In the genomic region with DNA sequence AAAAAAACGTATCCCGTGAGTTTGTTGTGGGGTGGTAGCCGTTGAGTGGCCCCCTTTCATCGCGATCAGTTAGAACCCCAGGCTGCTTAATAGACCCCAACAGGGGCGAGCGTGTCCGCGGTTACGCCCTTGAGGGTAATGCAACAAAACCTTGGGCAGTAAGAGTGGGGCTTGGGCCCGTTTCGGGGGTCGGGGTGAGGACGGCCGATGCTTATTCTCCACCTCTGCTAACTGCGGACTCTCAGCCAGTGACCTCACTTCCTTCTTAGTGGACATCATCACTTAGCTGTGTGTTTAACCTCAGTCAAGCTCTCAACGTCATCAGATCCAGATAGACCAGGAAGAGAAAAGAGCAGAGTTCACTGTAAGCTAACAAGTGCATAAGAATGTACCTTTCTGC, we compare ENCODE assay signal across 8 mouse cellular contexts. TPM values are rescaled to one million over a fixed set of nuclear protein-coding genes. Genes with fewer than 3 reads are reported as not detected.
DNase-seq lines count a peak whose midpoint lies in the region; ATAC-seq and TF ChIP-seq lines count a peak whose summit lies in the region.

No protein-coding gene starts in this region.

- H3K4me3 ChIP-seq in kidney, adult 2 months (ENCODE audit: insufficient read depth, low read depth, low read length), result peak overlapping the region; percentile 86
- peak overlapping the region; percentile 94 for H3K4me3 ChIP-seq in hindbrain, embryonic 14.5 days (replicated peaks; ENCODE audit: low read length)
- H3K4me3 ChIP-seq in lung, postnatal 0 days (ENCODE audit: low read depth, low read length), result peak overlapping the region; percentile 99
- H3K4me3 ChIP-seq in stomach, embryonic 14.5 days (ENCODE audit: low read depth, low read length), result peak overlapping the region; percentile 96

- ATAC-seq in common myeloid progenitor, adult 5-6 weeks (replicated peaks; ENCODE audit: low read depth, poor library complexity, severe bottlenecking), result peak; percentile 37
- ATAC-seq in hindbrain, embryonic 14.5 days (ENCODE audit: low FRiP score), result no peak
- no peak; the same call in 1 of the 2 replicates for ATAC-seq in lung, postnatal 0 days
- no peak for ATAC-seq in stomach, embryonic 14.5 days (ENCODE audit: insufficient number of reproducible peaks, insufficient read depth, low FRiP score, low read depth)
- ATAC-seq in inflammation-experienced regulatory T-cells, adult 6 months, result no peak

- no peaks in the 10 kb centered on the region for H3K27me3 ChIP-seq in kidney, adult 2 months (replicated peaks; ENCODE audit: control insufficient read depth, insufficient read depth, low read length)
- no peaks in the 10 kb centered on the region for H3K27me3 ChIP-seq in hindbrain, embryonic 14.5 days (ENCODE audit: control insufficient read depth, insufficient read depth, low read length)
- H3K27me3 ChIP-seq in lung, postnatal 0 days (replicated peaks; ENCODE audit: insufficient read depth, low read length), result no peaks in the 10 kb centered on the region
- no peaks in the 10 kb centered on the region for H3K27me3 ChIP-seq in stomach, embryonic 14.5 days (ENCODE audit: control insufficient read depth, insufficient read depth, low read length)

- WGBS in kidney, adult 2 months, result under 1% methylated on average over 17 of the region's 17 CpGs
- 1% methylated on average over 17 of the region's 17 CpGs for WGBS in hindbrain, embryonic 14.5 days
- under 1% methylated on average over 17 of the region's 17 CpGs for WGBS in lung, postnatal 0 days
- WGBS in stomach, embryonic 14.5 days, result 1% methylated on average over 17 of the region's 17 CpGs

- TF ChIP-seq POLR2A in kidney, adult 2 months (IDR thresholded peaks at IDR 0.05; ENCODE audit: low read depth, low read length), result no peak

- H3K4me2 ChIP-seq in hindbrain, embryonic 14.5 days (replicated peaks), result peak overlapping the region; percentile 98
- peak overlapping the region; percentile 90 for H3K4me2 ChIP-seq in lung, postnatal 0 days (replicated peaks; ENCODE audit: low read depth, low read length)
- peak overlapping the region; percentile 80 for H3K4me2 ChIP-seq in stomach, embryonic 14.5 days (replicated peaks; ENCODE audit: low read depth, low read length)

- no peaks in the 10 kb centered on the region for H3K9me3 ChIP-seq in hindbrain, embryonic 14.5 days (ENCODE audit: control insufficient read depth, low read length)
- no peaks in the 10 kb centered on the region for H3K9me3 ChIP-seq in lung, postnatal 0 days (ENCODE audit: low read length)
- no peaks in the 10 kb centered on the region for H3K9me3 ChIP-seq in stomach, embryonic 14.5 days (ENCODE audit: control insufficient read depth, low read depth, low read length)

- DNase-seq in kidney, adult 2 months, result peak; percentile 33
- DNase-seq in kidney, adult 18-20 months, result no peak
- no peak for DNase-seq in hindbrain, embryonic 14.5 days (ENCODE audit: low spot score)
- peak; percentile 81 for DNase-seq in lung, postnatal 0 days (ENCODE audit: low spot score)
- no peak for DNase-seq in thymus, postnatal 14 days

- TF ChIP-seq EP300 in lung, postnatal 0 days (IDR thresholded peaks at IDR 0.05), result no peak

- H3K9ac ChIP-seq in hindbrain, embryonic 14.5 days, result peak overlapping the region; percentile 91
- H3K9ac ChIP-seq in lung, postnatal 0 days (replicated peaks; ENCODE audit: low read depth), result peak overlapping the region; percentile 83
- peak overlapping the region; percentile 92 for H3K9ac ChIP-seq in stomach, embryonic 14.5 days (replicated peaks; ENCODE audit: low read depth, low read length)

- H3K4me1 ChIP-seq in kidney, adult 2 months (ENCODE audit: control insufficient read depth, insufficient read depth, low read length), result peaks cover 10% of the 10 kb centered on the region; the same call in 1 of the 2 replicates
- H3K4me1 ChIP-seq in hindbrain, embryonic 14.5 days (replicated peaks; ENCODE audit: control insufficient read depth, insufficient read depth, low read length), result peaks cover 19% of the 10 kb centered on the region
- peaks cover 6% of the 10 kb centered on the region; the same call in 1 of the 2 replicates for H3K4me1 ChIP-seq in lung, postnatal 0 days (ENCODE audit: insufficient read depth, low read depth, low read length)
- peaks cover 12% of the 10 kb centered on the region for H3K4me1 ChIP-seq in stomach, embryonic 14.5 days (ENCODE audit: control insufficient read depth, insufficient read depth, low read length)

- no peak for TF ChIP-seq CTCF in kidney, adult 2 months (conservative IDR thresholded peaks at IDR 0.05; ENCODE audit: insufficient read depth, insufficient read length, low read depth, low read length)
- no peak for TF ChIP-seq CTCF in lung, postnatal 0 days (IDR thresholded peaks at IDR 0.05)

- peaks cover under 1% of the 10 kb centered on the region for H3K36me3 ChIP-seq in kidney, adult 2 months (ENCODE audit: control insufficient read depth, insufficient read depth, low read length)
- H3K36me3 ChIP-seq in hindbrain, embryonic 14.5 days (replicated peaks; ENCODE audit: control insufficient read depth, insufficient read depth), result peaks cover 27% of the 10 kb centered on the region
- H3K36me3 ChIP-seq in lung, postnatal 0 days (ENCODE audit: insufficient read depth, low read length), result peaks cover 10% of the 10 kb centered on the region; the same call in 1 of the 2 replicates
- peaks cover 19% of the 10 kb centered on the region for H3K36me3 ChIP-seq in stomach, embryonic 14.5 days (ENCODE audit: control insufficient read depth, insufficient read depth, low read length)

- 0 out of 2 replicates have a peak overlapping the region, but pooled peaks have one; percentile 4 for H3K27ac ChIP-seq in kidney, adult 2 months (ENCODE audit: insufficient read depth, low read depth, low read length)
- 0 out of 2 replicates have a peak overlapping the region, but pooled peaks have one; percentile 83 for H3K27ac ChIP-seq in hindbrain, embryonic 14.5 days
- peak overlapping the region; percentile 90 for H3K27ac ChIP-seq in lung, postnatal 0 days (ENCODE audit: low read length)
- no peak overlapping the region; the same call in 1 of the 2 replicates for H3K27ac ChIP-seq in stomach, embryonic 14.5 days (ENCODE audit: low read length)

RNA-seq across cellular contexts. Expression of a gene that starts 0.6 kb away (rescaled TPM):
- polyA plus RNA-seq in kidney, adult 2 months (2012; rRNA removed), result 47.3 and 48.0 TPM in 2 replicates
- total RNA-seq in common myeloid progenitor, adult 5-6 weeks (2017), result 91.5 and 103 TPM in 2 replicates
- polyA plus RNA-seq in hindbrain, embryonic 14.5 days (2014; fragmentation: Nextera tagmentation; extraction: Ambion mirVana), result 120 and 125 TPM in 2 replicates
- polyA plus RNA-seq in lung, postnatal 0 days (2015; fragmentation: Nextera tagmentation; extraction: Ambion mirVana), result 66.6 and 67.0 TPM in 2 replicates
- 107 TPM in 2 replicates for polyA plus RNA-seq in stomach, embryonic 14.5 days (2014; fragmentation: Nextera tagmentation; extraction: Ambion mirVana)
- 10 to 100 TPM; 19.3 to 30.8 (median 29.6) TPM for polyA plus RNA-seq in inflammation-experienced regulatory T-cells, adult 6 months (2017; shearing (Covaris generic))

RNA-seq across cellular contexts. Expression of a gene that starts 17.8 kb away (rescaled TPM):
- 104 and 107 TPM in 2 replicates for polyA plus RNA-seq in kidney, adult 2 months (2012; rRNA removed)
- total RNA-seq in common myeloid progenitor, adult 5-6 weeks (2017), result 70.8 and 78.2 TPM in 2 replicates
- polyA plus RNA-seq in hindbrain, embryonic 14.5 days (2014; fragmentation: Nextera tagmentation; extraction: Ambion mirVana), result 11.2 and 13.5 TPM in 2 replicates
- 30.6 and 36.2 TPM in 2 replicates for polyA plus RNA-seq in lung, postnatal 0 days (2015; fragmentation: Nextera tagmentation; extraction: Ambion mirVana)
- polyA plus RNA-seq in stomach, embryonic 14.5 days (2014; fragmentation: Nextera tagmentation; extraction: Ambion mirVana), result 38.6 and 40.5 TPM in 2 replicates
- 1 to 10 TPM; 3.0 to 6.9 (median 5.6) TPM for polyA plus RNA-seq in inflammation-experienced regulatory T-cells, adult 6 months (2017; shearing (Covaris generic))

RNA-seq across cellular contexts. Expression of a gene that starts 48.2 kb away (rescaled TPM):
- 4.5 and 5.0 TPM in 2 replicates for polyA plus RNA-seq in kidney, adult 2 months (2012; rRNA removed)
- 7.5 and 9.0 TPM in 2 replicates for total RNA-seq in common myeloid progenitor, adult 5-6 weeks (2017)
- 38.4 and 38.8 TPM in 2 replicates for polyA plus RNA-seq in hindbrain, embryonic 14.5 days (2014; fragmentation: Nextera tagmentation; extraction: Ambion mirVana)
- polyA plus RNA-seq in lung, postnatal 0 days (2015; fragmentation: Nextera tagmentation; extraction: Ambion mirVana), result 6.8 TPM in 2 replicates
- polyA plus RNA-seq in stomach, embryonic 14.5 days (2014; fragmentation: Nextera tagmentation; extraction: Ambion mirVana), result 18.6 and 18.9 TPM in 2 replicates
- 1 to 10 TPM in 1 of 3 experiments, under 1 TPM in 2; 0.63 to 1.0 (median 0.90) TPM for polyA plus RNA-seq in inflammation-experienced regulatory T-cells, adult 6 months (2017; shearing (Covaris generic))

RNA-seq across cellular contexts. Expression of a gene that starts 48.4 kb away (rescaled TPM):
- polyA plus RNA-seq in kidney, adult 2 months (2012; rRNA removed), result 55.1 and 60.4 TPM in 2 replicates
- total RNA-seq in common myeloid progenitor, adult 5-6 weeks (2017), result 125 and 157 TPM in 2 replicates
- 112 and 114 TPM in 2 replicates for polyA plus RNA-seq in hindbrain, embryonic 14.5 days (2014; fragmentation: Nextera tagmentation; extraction: Ambion mirVana)
- 155 and 166 TPM in 2 replicates for polyA plus RNA-seq in lung, postnatal 0 days (2015; fragmentation: Nextera tagmentation; extraction: Ambion mirVana)
- polyA plus RNA-seq in stomach, embryonic 14.5 days (2014; fragmentation: Nextera tagmentation; extraction: Ambion mirVana), result 163 and 171 TPM in 2 replicates
- 100 to 1,000 TPM; 489 to 506 (median 496) TPM for polyA plus RNA-seq in inflammation-experienced regulatory T-cells, adult 6 months (2017; shearing (Covaris generic))

RNA-seq across cellular contexts. Expression of a gene that starts 52.6 kb away (rescaled TPM):
- polyA plus RNA-seq in kidney, adult 2 months (2012; rRNA removed), result 14.6 and 18.3 TPM in 2 replicates
- 18.0 and 20.1 TPM in 2 replicates for total RNA-seq in common myeloid progenitor, adult 5-6 weeks (2017)
- 71.8 and 73.5 TPM in 2 replicates for polyA plus RNA-seq in hindbrain, embryonic 14.5 days (2014; fragmentation: Nextera tagmentation; extraction: Ambion mirVana)
- 12.7 and 13.4 TPM in 2 replicates for polyA plus RNA-seq in lung, postnatal 0 days (2015; fragmentation: Nextera tagmentation; extraction: Ambion mirVana)
- 16.0 and 19.4 TPM in 2 replicates for polyA plus RNA-seq in stomach, embryonic 14.5 days (2014; fragmentation: Nextera tagmentation; extraction: Ambion mirVana)
- polyA plus RNA-seq in inflammation-experienced regulatory T-cells, adult 6 months (2017; shearing (Covaris generic)), result 1 to 10 TPM; 4.0 to 9.1 (median 5.8) TPM

Comparison
In these comparisons a context has a peak if more than half of its experiments do, and no peak if none do; other contexts are left out.
1. DNase-seq: peak in kidney, adult 2 months (single experiment) and lung, postnatal 0 days (single experiment); none in kidney, adult 18-20 months (single experiment), hindbrain, embryonic 14.5 days (single experiment) and thymus, postnatal 14 days (single experiment).
2. Peak in every context shown above with its lines, with median percentiles within 50 percentile points of each other: H3K4me3 ChIP-seq, H3K4me2 ChIP-seq and H3K9ac ChIP-seq.